In the genomic region with DNA sequence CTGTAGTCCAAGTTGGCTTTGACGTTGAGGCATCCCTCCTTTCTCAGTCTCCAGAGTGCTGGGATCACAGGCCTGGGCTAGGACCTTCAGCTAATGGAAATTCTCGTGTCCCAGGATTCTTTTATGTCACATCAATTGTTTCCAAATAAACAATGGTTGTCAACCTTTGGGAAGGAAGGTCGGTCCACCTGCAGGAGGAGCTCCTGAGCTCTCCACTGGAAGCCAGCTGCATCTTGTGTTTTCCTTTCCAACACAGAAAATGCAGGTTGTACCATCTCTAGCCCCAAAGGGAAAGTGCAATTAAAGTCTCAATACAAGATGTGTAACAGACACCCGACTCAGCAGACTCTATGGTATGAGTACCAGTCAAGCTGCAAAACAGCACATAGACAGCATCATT, we compare ENCODE assay signal across 17 mouse cellular contexts. TPM values are rescaled to one million over a fixed set of nuclear protein-coding genes. Genes with fewer than 3 reads are reported as not detected.
DNase-seq lines count a peak whose midpoint lies in the region; ATAC-seq and TF ChIP-seq lines count a peak whose summit lies in the region.
"Had no signal": no experiment of that assay in that cellular context is flagged by ENCODE, and none has a peak within 500 bp of the region (broad histone marks: within the 10 kb centered on the region; RNA-seq: fewer than 3 reads in every experiment).

No protein-coding gene starts in this region.

- H3K4me3 ChIP-seq in intestine, postnatal 0 days (ENCODE audit: low read depth, low read length), result no peak overlapping the region
- H3K4me3 ChIP-seq in intestine, embryonic 16.5 days (ENCODE audit: low read length), result no peak overlapping the region
- no peak overlapping the region for H3K4me3 ChIP-seq in forebrain, embryonic 14.5 days (ENCODE audit: low read depth, low read length)
- no peak overlapping the region for H3K4me3 ChIP-seq in limb, embryonic 10.5 days
- H3K4me3 ChIP-seq: forebrain, embryonic 13.5 days; neural tube, embryonic 15.5 days had no signal

- POLR2A ChIA-PET in Patski (lab: Charles Lee), result no interaction called here

- no peak overlapping the region for H3K27ac ChIP-seq in intestine, postnatal 0 days (ENCODE audit: low read depth, low read length)
- H3K27ac ChIP-seq in intestine, embryonic 16.5 days (ENCODE audit: low read length), result no peak overlapping the region
- H3K27ac ChIP-seq in forebrain, embryonic 14.5 days (ENCODE audit: low read depth, low read length), result no peak overlapping the region
- no peak overlapping the region for H3K27ac ChIP-seq in limb, embryonic 10.5 days
- H3K27ac ChIP-seq: forebrain, embryonic 13.5 days; neural tube, embryonic 15.5 days had no signal

- no peak overlapping the region for H3K9ac ChIP-seq in intestine, postnatal 0 days (ENCODE audit: low read depth, low read length)
- H3K9ac ChIP-seq in intestine, embryonic 16.5 days (ENCODE audit: low read depth, low read length), result no peak overlapping the region
- no peak overlapping the region for H3K9ac ChIP-seq in forebrain, embryonic 14.5 days (ENCODE audit: low read length)
- H3K9ac ChIP-seq: forebrain, embryonic 13.5 days; neural tube, embryonic 15.5 days had no signal

- ATAC-seq in intestine, postnatal 0 days, result no peak
- no peak for ATAC-seq in intestine, embryonic 16.5 days
- ATAC-seq in Patski, result no peak
- ATAC-seq in forebrain, embryonic 14.5 days, result no peak
- ATAC-seq: forebrain, embryonic 13.5 days had no signal

- TF ChIP-seq CTCF in intestine, postnatal 0 days (IDR thresholded peaks at IDR 0.05; ENCODE audit: low read depth), result peak; percentile 48
- peak; percentile 41 for TF ChIP-seq CTCF in Patski (IDR thresholded peaks at IDR 0.05)

- H3K36me3 ChIP-seq in intestine, postnatal 0 days (ENCODE audit: control insufficient read depth, insufficient read depth), result no peaks in the 10 kb centered on the region
- H3K36me3 ChIP-seq in intestine, embryonic 16.5 days (ENCODE audit: control insufficient read depth, insufficient read depth, low read length), result no peaks in the 10 kb centered on the region
- no peaks in the 10 kb centered on the region for H3K36me3 ChIP-seq in forebrain, embryonic 14.5 days (ENCODE audit: control insufficient read depth, insufficient read depth, low read length)
- no peaks in the 10 kb centered on the region for H3K36me3 ChIP-seq in limb, embryonic 10.5 days
- H3K36me3 ChIP-seq: G1E; neural tube, embryonic 15.5 days had no signal

- H3K4me2 ChIP-seq in intestine, postnatal 0 days (replicated peaks; ENCODE audit: low read depth), result no peak overlapping the region
- no peak overlapping the region for H3K4me2 ChIP-seq in intestine, embryonic 16.5 days (ENCODE audit: low read depth, low read length)
- no peak overlapping the region for H3K4me2 ChIP-seq in forebrain, embryonic 14.5 days (ENCODE audit: low read length)
- H3K4me2 ChIP-seq: forebrain, embryonic 13.5 days; neural tube, embryonic 15.5 days had no signal

- peak; percentile 4 for DNase-seq in lung, postnatal 25 days (ENCODE audit: low spot score)
- DNase-seq in lung, postnatal 14 days, result no peak
- DNase-seq in Patski (ENCODE audit: low read depth, low spot score), result no peak
- DNase-seq in thymus, postnatal 14 days, result peak; percentile 54
- no peak for DNase-seq in forebrain, embryonic 14.5 days (ENCODE audit: low spot score)
- DNase-seq in limb, embryonic 10.5 days (ENCODE audit: low spot score), result no peak
- DNase-seq: adrenal gland, adult 8-10 months; cerebellum, adult 11 months; kidney, adult 11 months; lung, adult 18-20 months; midbrain, embryonic 14.5 days; right cerebral cortex, postnatal 14 days had no signal

- no peaks in the 10 kb centered on the region for H3K9me3 ChIP-seq in intestine, postnatal 0 days (ENCODE audit: control insufficient read depth)
- no peaks in the 10 kb centered on the region for H3K9me3 ChIP-seq in intestine, embryonic 16.5 days (ENCODE audit: control insufficient read depth, low read length)
- no peaks in the 10 kb centered on the region for H3K9me3 ChIP-seq in forebrain, embryonic 14.5 days (replicated peaks; ENCODE audit: control insufficient read depth, low read length)
- no peaks in the 10 kb centered on the region for H3K9me3 ChIP-seq in limb, embryonic 10.5 days (replicated peaks)
- H3K9me3 ChIP-seq: forebrain, embryonic 13.5 days; G1E; neural tube, embryonic 15.5 days had no signal

- no peaks in the 10 kb centered on the region for H3K27me3 ChIP-seq in intestine, postnatal 0 days (replicated peaks; ENCODE audit: control insufficient read depth, insufficient read depth, low read length)
- H3K27me3 ChIP-seq in intestine, embryonic 16.5 days (replicated peaks; ENCODE audit: control insufficient read depth, insufficient read depth, low read length), result no peaks in the 10 kb centered on the region
- H3K27me3 ChIP-seq in Patski, result no peaks in the 10 kb centered on the region
- no peaks in the 10 kb centered on the region for H3K27me3 ChIP-seq in forebrain, embryonic 14.5 days (replicated peaks; ENCODE audit: control insufficient read depth, insufficient read depth, low read length)
- no peaks in the 10 kb centered on the region for H3K27me3 ChIP-seq in limb, embryonic 10.5 days (ENCODE audit: low read depth, poor library complexity, severe bottlenecking)
- H3K27me3 ChIP-seq: forebrain, embryonic 13.5 days; neural tube, embryonic 15.5 days had no signal

- in situ Hi-C loops in Patski (cut with MboI; ENCODE audit: low pct_unique_long_range_greater_than_20kb), result no loop called here

- CTCF ChIA-PET in Patski (lab: Charles Lee), result interaction anchor here (1.3 kb wide), 2 partner anchors 8 to 10 kb away, joined by 3 read pairs; no protein-coding TSS in a partner anchor

- WGBS in intestine, postnatal 0 days, result 54% methylated on average over 4 of the region's 4 CpGs
- WGBS in intestine, embryonic 16.5 days, result 52% methylated on average over 4 of the region's 4 CpGs
- WGBS in forebrain, embryonic 14.5 days, result 46% methylated on average over 4 of the region's 4 CpGs
- WGBS in limb, embryonic 10.5 days, result 54% methylated on average over 4 of the region's 4 CpGs

- no peaks in the 10 kb centered on the region for H3K4me1 ChIP-seq in intestine, postnatal 0 days (replicated peaks; ENCODE audit: control insufficient read depth, insufficient read depth, low read length)
- no peaks in the 10 kb centered on the region for H3K4me1 ChIP-seq in intestine, embryonic 16.5 days (ENCODE audit: control insufficient read depth, insufficient read depth, low read length)
- no peaks in the 10 kb centered on the region for H3K4me1 ChIP-seq in forebrain, embryonic 14.5 days (ENCODE audit: control insufficient read depth, insufficient read depth, low read length)
- no peaks in the 10 kb centered on the region for H3K4me1 ChIP-seq in limb, embryonic 10.5 days
- H3K4me1 ChIP-seq: forebrain, embryonic 13.5 days; neural tube, embryonic 15.5 days had no signal

RNA-seq across cellular contexts. Expression of gene Cmah, which starts 21.0 kb away (rescaled TPM):
- 0.60 and 1.4 TPM in 2 replicates for polyA plus RNA-seq in intestine, postnatal 0 days (2015; fragmentation: Nextera tagmentation; extraction: Ambion mirVana)
- polyA plus RNA-seq in intestine, embryonic 16.5 days (2015; fragmentation: Nextera tagmentation; extraction: Ambion mirVana), result 0.27 and 0.49 TPM in 2 replicates
- polyA plus RNA-seq in Patski (2021), result 0.99 TPM
- 0.20 and 0.23 TPM in 2 replicates for polyA plus RNA-seq in forebrain, embryonic 14.5 days (2014; fragmentation: Nextera tagmentation; extraction: Ambion mirVana)
- polyA plus RNA-seq in limb, embryonic 10.5 days (2016; fragmentation: Nextera tagmentation; extraction: Ambion mirVana), result 0.20 and 0.35 TPM in 2 replicates
- polyA plus RNA-seq: G1E had no signal

RNA-seq across cellular contexts. Expression of gene Carmil1, which starts 25.7 kb away (rescaled TPM):
- polyA plus RNA-seq in intestine, postnatal 0 days (2015; fragmentation: Nextera tagmentation; extraction: Ambion mirVana), result 25.6 and 25.9 TPM in 2 replicates
- 33.1 and 41.5 TPM in 2 replicates for polyA plus RNA-seq in intestine, embryonic 16.5 days (2015; fragmentation: Nextera tagmentation; extraction: Ambion mirVana)
- polyA plus RNA-seq in Patski (2021), result 22.0 TPM
- polyA plus RNA-seq in forebrain, embryonic 14.5 days (2014; fragmentation: Nextera tagmentation; extraction: Ambion mirVana), result 14.5 and 24.8 TPM in 2 replicates
- polyA plus RNA-seq in limb, embryonic 10.5 days (2016; fragmentation: Nextera tagmentation; extraction: Ambion mirVana), result 23.3 and 33.1 TPM in 2 replicates

Comparison
In these comparisons a context has a peak if more than half of its experiments do, and no peak if none do; other contexts are left out.
1. DNase-seq: peak in lung, postnatal 25 days (single experiment) and thymus, postnatal 14 days (single experiment); none in lung, postnatal 14 days (single experiment), Patski (single experiment), forebrain, embryonic 14.5 days (single experiment) and limb, embryonic 10.5 days (single experiment).